Mouse (Mus musculus) forebrain, embryonic 14.5 days (tissue): Measurements from ENCODE around the gene Samsn1. TPM values are rescaled to one million over a fixed set of nuclear protein-coding genes. Genes with fewer than 3 reads are reported as not detected.

Experiments
- ATAC-seq: fragments of 200-750 bp; cut with Nextera tagmentation; 2 replicates; pipeline ENCODE4 v1.8.0; 2017; ENCODE audit warnings: mild to moderate bottlenecking, moderate library complexity
- DNase-seq: peaks from one replicate; pipeline ENCODE4 v3.0.0-alpha.2; 2015; ENCODE audit warnings: low spot score
- H3K27ac ChIP-seq: fragments of 300-500 bp; sonication (generic); 2 replicates; pipeline ENCODE4 v1.5.1; 2014; ENCODE audit warnings: low read depth, mild to moderate bottlenecking, control low read depth, low read length, moderate library complexity
- H3K27me3 ChIP-seq: fragments of 300-500 bp; sonication (generic); replicated peaks from 2 replicates; pipeline ENCODE4 v1.6.1; 2014; ENCODE audit warnings: low read length, control low read depth, mixed read lengths; ENCODE audit not compliant: control insufficient read depth, insufficient read depth
- H3K36me3 ChIP-seq: fragments of 300-500 bp; sonication (generic); 2 replicates; pipeline ENCODE4 v1.6.1; 2014; ENCODE audit warnings: low read length, control low read depth; ENCODE audit not compliant: control insufficient read depth, insufficient read depth
- H3K4me1 ChIP-seq: fragments of 300-500 bp; sonication (generic); 2 replicates; pipeline ENCODE4 v1.6.1; 2014; ENCODE audit warnings: antibody characterized with exemption, low read length, control low read depth; ENCODE audit not compliant: control insufficient read depth, insufficient read depth
- H3K4me2 ChIP-seq: fragments of 300-500 bp; sonication (generic); 2 replicates; pipeline ENCODE4 v1.6.1; 2014; ENCODE audit warnings: mild to moderate bottlenecking, control low read depth, low read length
- H3K4me3 ChIP-seq: fragments of 300-500 bp; sonication (generic); 2 replicates; pipeline ENCODE4 v1.5.1; 2014; ENCODE audit warnings: low read depth, low read length, control low read depth
- H3K9ac ChIP-seq: fragments of 300-500 bp; sonication (generic); 2 replicates; pipeline ENCODE4 v1.6.1; 2014; ENCODE audit warnings: mild to moderate bottlenecking, low read length, control low read depth, moderate library complexity
- H3K9me3 ChIP-seq: fragments of 300-500 bp; sonication (generic); replicated peaks from 2 replicates; pipeline ENCODE4 v1.6.1; 2016; ENCODE audit warnings: low read length, control low read depth, mixed read lengths; ENCODE audit not compliant: control insufficient read depth
- WGBS: fragments of 180-500 bp; shearing (Covaris S2); extraction: QIAGEN DNeasy Blood & Tissue Kit; methylation state at CpG from one replicate; pipeline ENCODE4 v1.1.7; 2014; 5-methylcytosine and 5-hydroxymethylcytosine counted together
- polyA plus RNA-seq: library from polyadenylated mRNA; unstranded; fragments of >200 nt; fragmentation: Nextera tagmentation; extraction: Ambion mirVana; gene quantifications from 2 replicates; pipeline ENCODE4 v1.2.1, GENCODE M21; 2014

Gene Samsn1
- polyA plus RNA-seq, 1 experiment from 2014 or later, result 1.4 TPM

GRCm38 (mm10) chr16:75919298-75919697 is 102.8 kb downstream of the Samsn1 start:
- Histone ChIP-seq H3K4me3 (no peak overlapping the region), H3K9ac (no peak overlapping the region), H3K27me3 (no peaks in the 10 kb centered on the region), H3K27ac (no peak overlapping the region), H3K4me2 (no peak overlapping the region), H3K9me3 (no peaks in the 10 kb centered on the region), H3K4me1 (no peaks in the 10 kb centered on the region), H3K36me3 (no peaks in the 10 kb centered on the region)
- WGBS, result 92% methylated on average over 4 of the region's 4 CpGs
- ATAC-seq, result no peak
- DNase-seq, result no peak

GRCm38 (mm10) chr16:75917712-75918111 is 104.4 kb downstream of the Samsn1 start:
- no peak overlapping the region for H3K27ac ChIP-seq
- H3K9ac ChIP-seq, result no peak overlapping the region
- no peak overlapping the region for H3K4me2 ChIP-seq
- no peak for ATAC-seq
- H3K36me3 ChIP-seq, result no peaks in the 10 kb centered on the region
- H3K27me3 ChIP-seq, result no peaks in the 10 kb centered on the region
- no peak for DNase-seq
- no peaks in the 10 kb centered on the region for H3K9me3 ChIP-seq
- H3K4me3 ChIP-seq, result no peak overlapping the region
- WGBS, result 92% methylated on average over 5 of the region's 5 CpGs
- H3K4me1 ChIP-seq, result no peaks in the 10 kb centered on the region

GRCm38 (mm10) chr16:75912051-75912450 is 110.0 kb downstream of the Samsn1 start:
- DNase-seq (no peak), ATAC-seq (no peak)
- no peaks in the 10 kb centered on the region for H3K36me3 ChIP-seq
- no peaks in the 10 kb centered on the region for H3K27me3 ChIP-seq
- no peak overlapping the region for H3K9ac ChIP-seq
- H3K4me1 ChIP-seq, result no peaks in the 10 kb centered on the region
- 89% methylated on average over 5 of the region's 5 CpGs for WGBS
- no peak overlapping the region for H3K4me2 ChIP-seq
- H3K4me3 ChIP-seq, result no peak overlapping the region
- no peak overlapping the region for H3K27ac ChIP-seq
- H3K9me3 ChIP-seq, result no peaks in the 10 kb centered on the region

- no peak for ATAC-seq
- no peak for DNase-seq
- H3K4me2 ChIP-seq, result no peak overlapping the region
- WGBS, result 80% methylated on average over 8 of the region's 8 CpGs
- H3K4me3 ChIP-seq, result no peak overlapping the region
- no peaks in the 10 kb centered on the region for H3K4me1 ChIP-seq
- no peaks in the 10 kb centered on the region for H3K36me3 ChIP-seq
- no peaks in the 10 kb centered on the region for H3K27me3 ChIP-seq
- no peak overlapping the region for H3K9ac ChIP-seq
- H3K9me3 ChIP-seq, result no peaks in the 10 kb centered on the region
- H3K27ac ChIP-seq, result no peak overlapping the region
Observed at GRCm38 (mm10) chr16:75908635-75909494, 113.2 kb downstream of the Samsn1 start.

- H3K27me3 ChIP-seq, result no peaks in the 10 kb centered on the region
- H3K36me3 ChIP-seq, result no peaks in the 10 kb centered on the region
- no peaks in the 10 kb centered on the region for H3K4me1 ChIP-seq
- no peak for ATAC-seq
- no peak for DNase-seq
- H3K4me2 ChIP-seq, result no peak overlapping the region
- no peaks in the 10 kb centered on the region for H3K9me3 ChIP-seq
- no peak overlapping the region for H3K27ac ChIP-seq
- WGBS, result 69% methylated on average over 2 of the region's 2 CpGs
- H3K4me3 ChIP-seq, result no peak overlapping the region
- no peak overlapping the region for H3K9ac ChIP-seq
Observed at GRCm38 (mm10) chr16:75906790-75907189, 115.3 kb downstream of the Samsn1 start.

- Histone ChIP-seq H3K4me3 (no peak overlapping the region), H3K4me2 (no peak overlapping the region), H3K9ac (no peak overlapping the region), H3K27me3 (no peaks in the 10 kb centered on the region), H3K4me1 (no peaks in the 10 kb centered on the region), H3K36me3 (no peaks in the 10 kb centered on the region), H3K27ac (no peak overlapping the region), H3K9me3 (no peaks in the 10 kb centered on the region)
- DNase-seq (no peak), ATAC-seq (no peak)
- WGBS, result 100% methylated on average over 1 of the region's 1 CpGs
Observed at GRCm38 (mm10) chr16:75906260-75906659, 115.8 kb downstream of the Samsn1 start.

- no peak overlapping the region for H3K27ac ChIP-seq
- H3K36me3 ChIP-seq, result no peaks in the 10 kb centered on the region
- ATAC-seq (no peak), DNase-seq (no peak)
- no peak overlapping the region for H3K9ac ChIP-seq
- H3K4me1 ChIP-seq, result no peaks in the 10 kb centered on the region
- no peak overlapping the region for H3K4me2 ChIP-seq
- 90% methylated on average over 1 of the region's 1 CpGs for WGBS
- H3K4me3 ChIP-seq, result no peak overlapping the region
- no peaks in the 10 kb centered on the region for H3K9me3 ChIP-seq
- H3K27me3 ChIP-seq, result no peaks in the 10 kb centered on the region
Observed at GRCm38 (mm10) chr16:75905324-75905723, 116.8 kb downstream of the Samsn1 start.

- Histone ChIP-seq H3K36me3 (no peaks in the 10 kb centered on the region), H3K4me2 (no peak overlapping the region), H3K9ac (no peak overlapping the region), H3K27me3 (no peaks in the 10 kb centered on the region), H3K4me1 (no peaks in the 10 kb centered on the region), H3K27ac (no peak overlapping the region), H3K9me3 (no peaks in the 10 kb centered on the region), H3K4me3 (no peak overlapping the region)
- DNase-seq (peak; percentile 81), ATAC-seq (peak; percentile 74; the same call in 1 of the 2 replicates)
- 57% methylated on average over 4 of the region's 4 CpGs for WGBS
Observed at GRCm38 (mm10) chr16:75904072-75904471, 118.0 kb downstream of the Samsn1 start.

- Histone ChIP-seq H3K9me3 (no peaks in the 10 kb centered on the region), H3K4me1 (no peaks in the 10 kb centered on the region), H3K27ac (no peak overlapping the region), H3K27me3 (no peaks in the 10 kb centered on the region), H3K36me3 (no peaks in the 10 kb centered on the region), H3K4me2 (no peak overlapping the region), H3K4me3 (no peak overlapping the region), H3K9ac (no peak overlapping the region)
- no peak for ATAC-seq
- no peak for DNase-seq
- WGBS, result 88% methylated on average over 3 of the region's 3 CpGs
Observed at GRCm38 (mm10) chr16:75903028-75903427, 119.1 kb downstream of the Samsn1 start.
